Mouse (Mus musculus) adrenal gland, postnatal 10 days (tissue): ENCODE measurements around the gene Tinagl1. TPM values are rescaled to one million over a fixed set of nuclear protein-coding genes. Genes with fewer than 3 reads are reported as not detected.

Experiments used
- DNase-seq: peaks from one replicate; pipeline ENCODE4 v3.0.0; 2021; ENCODE audit warnings: mixed read lengths
- total RNA-seq, 2 experiments: library from RNA; stranded (reverse); gene quantifications; 2 replicates each; pipeline ENCODE4 v1.2.3; 2021

Gene Tinagl1
- total RNA-seq, 2 experiments from 2014 or later = 69.2 to 114 TPM

DNA sequence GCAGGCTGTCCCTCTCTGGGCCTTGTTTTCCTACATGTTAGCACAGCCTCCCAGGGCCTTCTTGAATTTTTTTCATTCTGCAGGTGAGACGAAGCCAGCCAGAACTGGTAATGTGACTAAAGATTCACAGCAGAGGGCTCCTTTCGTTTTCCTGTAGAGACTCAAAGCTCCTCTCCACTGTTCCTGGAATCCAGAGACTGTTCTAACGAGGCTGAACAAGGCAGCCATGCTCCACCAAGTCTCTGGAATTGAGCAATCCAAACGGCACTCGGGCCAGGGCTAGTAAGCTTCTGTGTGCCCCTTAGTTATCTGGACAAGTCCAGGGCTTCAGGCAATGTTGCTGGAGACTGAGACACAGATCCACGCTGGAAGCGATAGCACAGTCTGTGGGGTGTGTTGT, 2.6 kb upstream of the Tinagl1 start:
- DNase-seq = no peak

DNA sequence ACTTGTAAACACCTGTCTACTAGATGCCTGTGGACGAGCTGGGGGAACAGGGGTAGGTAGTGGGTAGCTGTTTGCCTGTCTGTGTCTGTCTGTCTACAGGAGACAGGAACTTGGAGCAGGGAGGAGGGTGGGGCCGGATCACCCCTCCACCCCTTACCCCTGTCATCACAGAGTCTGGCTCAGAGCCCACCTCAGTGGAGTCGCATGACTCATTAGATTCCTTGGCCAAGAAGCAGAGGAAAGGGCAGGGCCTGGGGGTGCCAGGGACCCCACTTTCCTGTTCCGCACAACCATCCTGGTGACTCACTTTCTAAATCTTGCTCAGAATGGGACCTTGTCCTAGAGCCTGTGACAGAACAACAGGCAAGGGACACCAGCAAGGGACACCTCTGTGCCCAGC, 2.2 kb upstream of the Tinagl1 start:
- DNase-seq = peak; percentile 77

GRCm38 (mm10) chr4:130176156-130176720, 1.3 kb upstream of the Tinagl1 start:
- DNase-seq = no peak

DNA sequence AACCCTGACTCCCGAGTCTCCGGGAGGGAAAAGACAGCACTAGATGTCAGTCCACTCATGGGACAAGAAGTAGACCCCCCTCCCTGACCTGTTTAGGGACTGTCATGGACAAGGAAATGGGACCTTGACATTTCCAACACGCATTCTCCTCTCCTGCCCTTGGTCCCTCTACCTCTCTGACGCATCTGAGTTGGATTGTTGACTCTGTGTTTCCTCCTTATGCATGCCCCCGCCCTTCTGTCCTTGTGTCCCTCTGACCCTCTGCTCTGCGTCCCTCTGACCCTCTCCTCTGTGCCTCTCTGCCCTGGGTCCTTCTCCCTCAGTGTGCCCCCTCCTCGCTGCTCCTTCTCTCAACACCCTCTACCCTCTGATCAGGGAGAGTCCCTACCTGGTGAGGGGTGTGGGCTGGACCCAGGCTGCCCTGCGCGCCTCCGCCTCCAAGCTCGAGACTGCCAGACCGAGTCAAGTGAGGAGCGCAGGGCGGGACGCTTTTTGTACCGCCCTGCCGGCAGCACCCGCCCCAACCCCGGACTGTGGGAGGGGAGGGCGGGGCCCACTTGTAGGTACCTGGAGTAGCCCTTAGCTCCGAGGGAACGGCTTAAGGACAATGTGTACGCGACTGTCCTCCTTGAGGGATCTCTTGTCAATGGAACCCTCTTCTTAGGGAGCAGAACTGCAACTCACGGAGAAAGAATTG, 439 bp downstream of the Tinagl1 start:
- DNase-seq = peak; percentile 82

GRCm38 (mm10) chr4:130173911-130174311, 1.0 kb downstream of the Tinagl1 start:
- no peak for DNase-seq

DNA sequence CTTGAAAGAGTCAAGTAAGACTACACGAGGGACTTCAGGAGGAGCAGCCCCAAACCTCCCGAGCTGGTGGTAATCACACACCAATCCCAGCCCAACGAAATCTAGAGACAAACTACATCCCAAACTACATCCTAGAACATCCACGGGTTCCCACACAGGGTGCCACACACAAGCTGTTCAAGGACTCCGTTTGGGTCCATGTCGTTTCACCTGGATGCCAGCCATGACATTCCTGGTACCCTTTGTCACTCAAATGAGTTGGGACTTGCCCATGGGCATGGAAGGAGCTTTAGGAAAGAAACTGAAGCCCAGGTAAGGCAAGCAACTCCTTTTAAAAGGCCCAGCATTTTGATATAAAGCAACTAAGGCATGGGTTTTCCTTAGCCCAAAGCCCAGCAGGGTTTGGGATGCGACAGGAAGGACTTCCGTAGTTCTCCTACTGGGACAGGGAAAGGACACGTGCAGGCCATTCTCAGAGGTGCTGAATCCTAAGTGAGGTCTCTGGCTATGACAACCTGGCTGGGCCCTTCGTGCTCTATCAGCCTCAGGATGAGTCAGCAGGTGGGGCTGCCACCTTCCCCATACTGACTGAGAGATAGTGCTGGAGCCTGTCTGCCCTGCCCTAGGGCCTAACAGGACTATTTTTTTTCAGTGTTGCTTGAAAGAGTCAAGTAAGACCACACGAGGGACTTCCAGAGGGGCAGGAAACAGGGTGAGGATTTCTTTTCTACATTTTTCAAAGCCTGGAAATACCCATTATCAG, 1.7 kb downstream of the Tinagl1 start:
- no peak for DNase-seq

- DNase-seq = peak; percentile 72
Observed at GRCm38 (mm10) chr4:130171951-130172765, 2.8 kb downstream of the Tinagl1 start.

DNA sequence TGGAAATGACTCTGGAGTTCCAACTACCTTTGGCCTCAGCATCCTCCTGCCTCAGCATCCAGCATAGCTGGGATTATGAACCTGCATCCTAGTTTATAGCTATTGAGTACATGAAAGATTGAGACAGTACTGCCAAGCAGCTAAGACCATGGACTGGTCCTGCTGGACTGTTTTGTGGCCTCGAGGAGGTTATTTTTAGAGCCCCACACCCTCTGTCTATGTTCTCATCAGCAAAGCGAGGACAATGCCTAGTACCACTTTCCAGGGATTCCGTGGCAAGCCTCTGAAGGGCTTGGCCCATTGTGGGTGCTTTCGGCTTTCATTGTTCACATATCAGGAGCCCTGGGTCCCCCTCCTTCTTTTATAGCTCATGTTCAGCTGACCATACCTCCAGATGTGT, 4.6 kb downstream of the Tinagl1 start:
- no peak for DNase-seq

DNA sequence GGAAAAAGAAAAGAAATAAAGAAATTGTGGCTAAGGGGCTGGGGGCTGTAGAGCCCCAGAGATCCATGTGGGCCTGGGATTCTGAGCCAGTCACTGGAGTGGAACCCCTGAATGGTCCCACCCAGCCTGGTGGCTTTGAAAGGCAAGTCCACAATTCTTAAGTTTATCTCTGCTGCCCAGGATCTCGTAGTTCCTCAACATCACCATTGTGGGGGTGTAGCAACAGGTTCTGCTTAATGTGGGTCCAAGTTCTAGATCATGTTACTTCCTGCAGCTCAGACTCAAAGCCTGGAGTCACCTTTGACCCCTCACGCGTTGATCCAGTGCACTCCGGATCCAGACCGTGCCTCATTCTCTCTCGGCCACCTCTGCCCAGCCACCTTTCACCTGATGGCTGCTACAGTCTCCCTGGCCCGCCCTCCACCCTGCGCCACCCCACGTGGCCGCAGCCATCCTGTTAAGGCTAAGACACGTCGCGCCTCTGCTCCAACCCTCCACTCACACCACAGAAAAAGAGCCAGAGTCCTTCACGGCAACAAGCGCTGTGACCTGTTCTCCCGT, 5.4 kb downstream of the Tinagl1 start:
- no peak for DNase-seq

DNA sequence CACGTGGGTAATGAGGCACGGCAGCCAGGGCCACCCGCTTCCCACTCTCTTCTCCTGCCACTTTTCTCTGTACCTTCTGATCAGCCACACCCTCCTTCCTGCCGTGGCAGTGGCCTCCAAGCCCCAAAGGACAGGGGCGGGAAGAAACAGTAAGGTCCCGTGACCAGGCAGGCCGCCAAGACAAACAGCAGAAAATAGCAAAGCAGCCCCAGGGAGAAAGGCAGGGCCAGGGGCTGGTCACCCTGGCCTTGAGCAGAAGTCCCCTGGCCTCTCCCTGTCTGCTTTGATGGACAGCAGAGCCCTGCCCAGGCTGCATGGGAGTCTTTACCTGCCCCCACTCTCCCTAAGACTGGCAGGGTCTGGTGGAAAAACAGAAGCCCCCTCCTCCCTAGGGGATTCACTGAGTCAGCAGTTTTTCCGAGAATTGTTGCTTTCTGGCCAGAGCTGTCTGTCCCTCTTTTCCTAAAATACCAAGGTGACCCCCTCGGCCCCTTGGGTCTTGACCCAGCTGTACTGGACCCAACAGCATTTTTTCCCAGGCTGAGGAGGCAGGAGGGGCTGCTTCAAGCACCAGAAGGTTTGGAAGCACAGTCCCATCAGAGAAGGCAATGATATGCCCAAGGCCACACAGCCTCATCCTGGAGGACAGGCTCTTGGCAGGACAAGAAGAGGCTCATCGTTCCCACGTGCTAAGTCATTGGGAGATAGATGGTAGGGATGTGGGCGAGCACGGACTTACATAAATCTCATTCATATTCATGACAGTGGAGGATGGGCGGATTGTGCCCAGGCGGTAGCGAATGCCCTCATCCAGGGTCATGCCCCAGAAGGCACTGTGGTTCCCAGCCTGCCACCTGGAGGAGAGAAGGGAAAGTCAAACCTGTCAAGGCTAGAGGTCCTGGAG, 6.4 kb downstream of the Tinagl1 start:
- peak; percentile 95 for DNase-seq

DNA sequence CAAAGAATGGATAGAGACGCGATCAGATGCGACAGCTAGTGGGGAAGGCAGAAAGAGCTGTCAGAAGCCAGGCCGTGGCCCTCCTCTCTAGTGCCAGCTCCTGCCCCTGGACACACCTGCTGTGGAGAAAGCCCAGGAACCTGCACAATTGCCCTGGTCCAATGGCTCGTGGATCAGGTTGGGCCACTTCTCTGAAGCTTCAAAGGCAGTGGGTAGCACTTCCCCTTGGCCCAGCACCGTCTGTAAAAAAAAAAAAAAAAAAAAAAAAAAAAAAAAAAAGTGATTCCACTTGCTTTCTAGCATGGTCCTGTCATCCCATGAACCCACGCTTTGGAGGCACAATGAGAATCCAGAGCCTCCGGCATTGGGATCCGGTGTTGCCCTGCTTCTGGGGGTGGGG, 7.1 kb downstream of the Tinagl1 start:
- DNase-seq = no peak

- no peak for DNase-seq
Observed at GRCm38 (mm10) chr4:130167321-130167720, 7.6 kb downstream of the Tinagl1 start.

DNA sequence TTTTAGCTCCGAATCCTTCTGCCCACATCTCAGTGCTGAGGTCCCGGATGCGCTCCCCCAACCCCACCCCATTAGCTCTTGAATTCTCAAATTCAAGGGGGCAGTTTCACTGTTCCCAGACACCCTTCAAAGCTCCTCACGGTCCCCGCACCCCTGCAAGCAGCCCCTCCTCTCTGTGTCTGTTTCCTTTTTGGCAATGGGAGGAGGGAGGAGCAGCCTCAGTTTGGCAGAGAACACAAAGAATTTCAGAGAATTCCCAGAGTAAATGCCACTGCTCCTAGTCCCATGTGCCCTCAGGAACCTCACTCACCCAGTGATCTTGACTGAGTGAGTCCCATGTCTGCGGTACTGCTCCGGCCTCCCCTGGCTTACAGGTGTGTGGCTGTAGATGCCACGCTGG, 8.3 kb downstream of the Tinagl1 start:
- peak; percentile 58 for DNase-seq

- no peak for DNase-seq
Observed at GRCm38 (mm10) chr4:130166061-130166460, 8.9 kb downstream of the Tinagl1 start.

- DNase-seq = no peak
Observed at GRCm38 (mm10) chr4:130164121-130164520, 10.8 kb downstream of the Tinagl1 start.

DNA sequence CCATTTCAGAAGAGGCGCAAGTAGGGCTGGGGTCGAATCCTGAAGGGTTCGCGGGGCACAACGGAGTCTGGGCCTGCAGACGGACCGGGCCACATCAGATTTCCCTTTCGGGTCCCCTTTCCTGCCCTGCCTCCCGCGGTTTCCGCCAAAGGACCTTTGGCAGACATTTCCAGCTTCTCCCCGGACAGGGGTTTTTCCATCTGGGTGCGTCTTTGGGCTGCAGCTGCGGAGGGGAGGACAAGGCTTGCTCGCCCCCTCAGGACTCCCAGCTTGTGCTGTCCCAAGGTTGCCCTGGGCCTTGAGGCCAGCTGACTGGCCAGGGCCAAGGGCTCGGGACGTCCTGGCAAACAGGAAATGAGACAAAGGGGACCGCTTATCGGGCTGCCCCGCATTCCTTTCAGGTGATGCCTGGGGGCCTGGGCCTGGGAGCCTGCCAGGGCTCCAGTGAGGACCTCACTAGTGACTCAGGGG, 11.5 kb downstream of the Tinagl1 start:
- DNase-seq = peak; percentile 71

DNA sequence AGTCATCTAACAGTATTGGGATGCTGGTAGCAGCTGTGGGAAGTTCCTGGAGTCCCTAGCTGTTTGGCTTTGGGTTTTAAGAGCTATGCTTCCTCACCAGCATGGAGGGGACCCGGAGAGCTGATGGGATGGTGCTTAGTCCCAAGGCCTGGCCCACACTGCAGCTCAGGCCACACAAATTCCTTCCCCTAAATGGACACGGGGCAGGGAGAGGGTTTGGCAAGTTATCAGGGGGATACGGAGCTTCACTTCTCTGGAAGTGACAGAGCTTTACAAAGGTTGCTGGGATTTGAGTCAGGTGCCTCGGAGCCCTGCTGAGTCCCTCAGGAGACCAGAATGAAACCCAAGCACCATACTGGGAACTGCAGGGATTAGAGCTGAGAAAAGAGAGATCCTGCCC, 13.6 kb downstream of the Tinagl1 start:
- no peak for DNase-seq

GRCm38 (mm10) chr4:130156812-130157371, 18.0 kb downstream of the Tinagl1 start:
- no peak for DNase-seq

DNA sequence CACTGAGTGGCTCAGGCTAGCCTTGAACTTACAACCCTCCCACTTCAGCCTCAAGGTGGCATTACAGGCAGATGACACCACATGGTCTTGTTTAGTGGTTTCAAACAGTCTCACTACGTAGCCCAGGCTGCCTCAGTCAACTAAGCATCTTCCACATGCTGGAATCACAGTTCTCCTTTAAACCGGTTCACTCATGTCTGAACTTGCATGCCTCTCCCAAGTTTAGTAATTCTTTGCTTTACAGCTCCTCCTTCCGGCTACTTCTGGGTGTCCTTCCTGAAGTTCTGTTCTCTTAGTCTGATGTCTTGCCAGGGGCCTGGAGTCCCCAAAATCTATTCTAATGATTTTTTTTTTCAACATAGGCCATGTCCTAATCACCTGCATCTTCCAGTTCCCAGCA, 20.7 kb downstream of the Tinagl1 start:
- DNase-seq = no peak

- DNase-seq = no peak
Observed at GRCm38 (mm10) chr4:130148405-130148804, 26.5 kb downstream of the Tinagl1 start.

GRCm38 (mm10) chr4:130141786-130142185, 33.1 kb downstream of the Tinagl1 start:
- DNase-seq = peak; percentile 64
